Mouse (Mus musculus) v-Abl transformed pro-B cells (cell line): ENCODE measurements around the gene Btbd9.

Experiments used
- in situ Hi-C, 2 experiments: fragments of 400-800 bp; cut with MboI; formaldehyde crosslinking; loops; one replicate each; pipeline ENCODE4 v1.15.1; 2025; ENCODE audit not compliant: unreplicated experiment in 2 of 2

Gene Btbd9

DNA sequence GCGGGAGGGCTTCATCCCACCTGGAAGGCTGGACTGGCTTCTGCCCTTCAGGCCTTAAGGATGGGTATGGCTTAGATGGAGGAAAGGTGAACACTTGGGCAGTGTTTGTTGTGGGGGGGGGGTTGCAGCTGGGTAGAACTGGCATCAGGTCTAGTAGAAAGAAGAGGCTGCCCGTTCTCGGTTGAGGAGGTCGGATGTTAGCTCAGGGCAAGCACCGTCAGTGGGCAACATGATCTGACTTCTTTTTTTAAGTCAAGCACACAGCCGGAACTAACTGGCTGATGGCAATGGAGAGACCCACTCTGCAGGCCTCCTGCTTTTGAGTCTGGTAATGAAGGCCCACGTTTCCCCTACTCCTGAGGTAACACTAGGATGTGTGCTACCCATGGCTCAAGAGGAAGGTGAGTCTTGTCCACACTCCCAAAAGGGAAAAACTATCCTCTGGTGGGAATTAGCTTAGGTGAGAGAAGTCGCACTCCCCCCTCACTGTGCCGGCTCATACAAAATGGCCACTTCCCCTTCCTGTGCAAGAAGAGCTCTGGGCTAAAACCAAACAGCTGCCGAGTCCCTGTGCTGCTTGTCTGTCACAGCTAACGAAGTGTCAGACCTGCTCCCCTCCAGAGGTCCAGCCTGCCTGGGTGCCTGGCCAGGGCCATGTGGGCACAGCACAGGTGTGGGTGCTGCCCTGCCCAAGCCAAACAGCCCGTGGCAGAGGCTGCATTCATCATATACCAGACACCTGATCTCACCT lies 378.8 kb downstream of the Btbd9 start:
- in situ Hi-C loops = no loop called here

GRCm38 (mm10) chr17:30196401-30197279 lies 379.6 kb downstream of the Btbd9 start:
- in situ Hi-C loops = no loop called here

- in situ Hi-C loops = no loop called here
These were observed 380.6 kb downstream of the Btbd9 start for GRCm38 (mm10) chr17:30195591-30196183.

- in situ Hi-C loops = no loop called here
These were observed 381.5 kb downstream of the Btbd9 start for GRCm38 (mm10) chr17:30194629-30195445.

GRCm38 (mm10) chr17:30194091-30194490 lies 382.2 kb downstream of the Btbd9 start:
- in situ Hi-C loops = no loop called here

DNA sequence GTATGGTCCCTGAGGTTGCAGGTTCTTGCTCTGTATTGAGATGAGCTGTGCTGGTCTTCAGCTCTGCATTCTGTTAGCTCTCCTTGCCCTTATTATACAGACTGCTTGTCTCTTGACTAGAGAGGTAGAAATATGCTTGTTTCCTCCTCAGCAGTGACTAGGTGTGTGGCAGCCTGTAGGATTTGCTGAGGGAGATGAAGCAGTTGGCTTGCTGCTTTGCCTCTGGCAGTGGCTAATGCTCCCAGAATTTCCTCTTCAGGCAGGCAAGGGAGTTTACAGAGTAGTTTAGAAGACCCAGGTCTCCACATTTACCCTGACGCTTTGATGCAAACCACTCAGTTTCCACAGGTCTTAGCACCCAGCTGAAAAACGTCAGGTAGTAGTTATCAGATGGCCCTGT lies 382.7 kb downstream of the Btbd9 start:
- in situ Hi-C loops = no loop called here

- in situ Hi-C loops = no loop called here
These were observed 383.8 kb downstream of the Btbd9 start for GRCm38 (mm10) chr17:30192416-30193005.

- in situ Hi-C loops = no loop called here
These were observed 385.1 kb downstream of the Btbd9 start for GRCm38 (mm10) chr17:30191097-30191640.

- in situ Hi-C loops = no loop called here
These were observed 388.0 kb downstream of the Btbd9 start for GRCm38 (mm10) chr17:30188031-30188981.

DNA sequence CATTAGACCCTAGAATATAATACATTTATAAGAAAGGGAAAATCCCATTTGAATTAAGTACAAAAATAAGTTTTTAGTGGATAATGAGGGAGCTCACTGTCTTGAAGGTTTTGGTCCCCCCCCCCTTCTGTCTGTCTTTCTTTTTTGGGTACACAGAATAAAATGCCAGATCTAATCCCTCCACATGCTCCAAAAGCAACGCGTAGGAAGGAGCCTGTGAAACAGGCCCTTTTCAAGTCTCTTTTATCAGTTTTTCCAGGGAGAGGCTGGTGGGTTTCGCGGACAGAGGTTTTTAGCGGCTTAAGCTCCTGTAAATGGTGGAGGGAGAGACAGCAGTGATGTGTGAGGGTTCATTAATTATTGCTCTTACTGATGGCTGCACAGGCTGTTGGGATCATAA lies 388.7 kb downstream of the Btbd9 start:
- in situ Hi-C loops = no loop called here

DNA sequence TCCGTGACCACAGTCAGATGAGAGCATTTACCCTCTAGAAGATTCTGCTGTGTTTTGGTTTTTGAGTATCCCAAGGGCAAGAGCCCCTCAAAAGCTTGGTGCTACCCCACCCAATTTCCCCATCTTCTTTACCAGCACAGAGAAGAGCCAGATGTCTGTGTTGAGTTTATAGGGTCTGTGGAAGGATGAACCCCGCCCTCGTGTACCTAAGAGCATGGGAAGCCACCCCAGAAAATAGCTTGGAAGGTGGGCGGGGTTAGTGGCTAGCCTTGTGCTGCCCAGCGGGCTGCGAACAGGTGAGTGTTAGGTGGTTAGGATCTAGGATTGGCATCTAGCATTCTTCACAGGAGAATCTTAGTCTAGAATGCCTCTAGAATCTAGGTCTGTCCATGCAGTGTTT lies 389.1 kb downstream of the Btbd9 start:
- in situ Hi-C loops = no loop called here

GRCm38 (mm10) chr17:30183561-30183960 lies 392.7 kb downstream of the Btbd9 start:
- in situ Hi-C loops = no loop called here

DNA sequence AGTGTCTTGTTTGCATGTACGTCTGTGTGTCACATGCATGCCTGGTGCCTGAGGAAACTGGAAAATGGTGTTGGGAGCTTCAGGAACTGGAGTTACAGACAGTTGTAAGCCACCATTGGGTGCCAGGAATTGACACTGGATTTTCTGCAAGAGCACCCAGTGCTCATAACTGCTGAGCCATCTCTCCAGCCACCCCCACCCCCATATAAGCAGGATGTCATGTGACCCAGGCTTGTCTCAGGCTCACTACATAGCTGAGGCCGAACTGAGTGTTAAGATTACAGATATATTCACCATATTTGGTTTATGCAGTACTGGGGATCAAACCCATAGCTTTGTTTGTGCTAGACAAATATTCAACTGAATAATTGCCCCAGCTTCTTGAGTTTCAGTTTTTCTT lies 394.2 kb downstream of the Btbd9 start:
- in situ Hi-C loops = no loop called here

DNA sequence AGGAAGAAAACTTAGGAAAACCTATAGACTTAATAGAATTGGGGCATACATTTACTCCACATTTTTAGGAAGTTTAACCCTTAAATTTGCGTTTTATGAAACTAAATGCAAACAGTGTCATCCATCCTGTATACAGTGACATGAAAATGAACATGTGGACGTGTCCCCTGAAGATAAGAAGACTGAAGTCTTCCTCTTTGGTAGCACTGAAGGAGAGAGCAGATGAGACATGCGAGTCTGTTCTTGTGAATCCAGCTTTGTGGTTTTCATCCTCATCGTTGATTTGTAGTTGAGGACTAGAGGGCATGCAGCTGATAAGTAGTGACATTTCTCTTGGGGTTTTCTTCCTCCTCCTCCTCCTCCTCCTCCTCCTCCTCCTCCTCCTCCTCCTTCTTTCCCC lies 394.7 kb downstream of the Btbd9 start:
- in situ Hi-C loops = no loop called here

- in situ Hi-C loops = no loop called here
These were observed 396.1 kb downstream of the Btbd9 start for GRCm38 (mm10) chr17:30180197-30180596.

DNA sequence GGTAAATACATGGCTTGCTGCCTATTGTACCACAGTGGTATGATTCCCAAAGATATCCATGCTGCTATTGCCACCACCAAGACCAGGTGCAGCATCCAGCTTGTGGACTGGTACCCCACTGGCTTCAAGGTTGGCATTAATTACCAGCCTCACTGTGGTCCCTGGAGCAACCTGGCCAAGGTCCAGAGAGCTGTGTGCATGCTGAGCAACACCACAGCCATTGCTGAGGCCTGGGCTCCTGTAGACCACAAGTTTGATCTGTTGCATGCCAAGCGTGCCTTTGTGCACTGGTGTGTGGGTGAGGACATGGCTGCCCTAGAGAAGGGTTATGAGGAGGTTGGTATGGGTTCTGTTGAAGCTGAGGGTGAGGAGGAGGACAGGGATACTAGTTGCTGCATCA lies 397.9 kb downstream of the Btbd9 start:
- in situ Hi-C loops = no loop called here

- in situ Hi-C loops = no loop called here
These were observed 398.9 kb downstream of the Btbd9 start for GRCm38 (mm10) chr17:30177435-30177834.
